Mouse (Mus musculus) splenic B cell, adult 2 months (primary cell): ENCODE results near the gene Ticrr.

Experiments
- DNase-seq: peaks from one replicate; pipeline ENCODE4 v3.0.0-alpha.2; 2011; ENCODE audit warnings: low read depth, low spot score
- H3K27me3 ChIP-seq: 2 replicates; pipeline ENCODE4 v1.6.1; 2012; ENCODE audit warnings: mild to moderate bottlenecking, low read length, moderate library complexity, mixed read lengths; ENCODE audit not compliant: control insufficient read depth, poor library complexity, insufficient read depth, severe bottlenecking
- H3K36me3 ChIP-seq: 2 replicates; pipeline ENCODE4 v1.6.1; 2012; ENCODE audit warnings: mild to moderate bottlenecking, low read length, moderate library complexity, mixed read lengths; ENCODE audit not compliant: control insufficient read depth, poor library complexity, insufficient read depth, severe bottlenecking

The Ticrr gene

DNA sequence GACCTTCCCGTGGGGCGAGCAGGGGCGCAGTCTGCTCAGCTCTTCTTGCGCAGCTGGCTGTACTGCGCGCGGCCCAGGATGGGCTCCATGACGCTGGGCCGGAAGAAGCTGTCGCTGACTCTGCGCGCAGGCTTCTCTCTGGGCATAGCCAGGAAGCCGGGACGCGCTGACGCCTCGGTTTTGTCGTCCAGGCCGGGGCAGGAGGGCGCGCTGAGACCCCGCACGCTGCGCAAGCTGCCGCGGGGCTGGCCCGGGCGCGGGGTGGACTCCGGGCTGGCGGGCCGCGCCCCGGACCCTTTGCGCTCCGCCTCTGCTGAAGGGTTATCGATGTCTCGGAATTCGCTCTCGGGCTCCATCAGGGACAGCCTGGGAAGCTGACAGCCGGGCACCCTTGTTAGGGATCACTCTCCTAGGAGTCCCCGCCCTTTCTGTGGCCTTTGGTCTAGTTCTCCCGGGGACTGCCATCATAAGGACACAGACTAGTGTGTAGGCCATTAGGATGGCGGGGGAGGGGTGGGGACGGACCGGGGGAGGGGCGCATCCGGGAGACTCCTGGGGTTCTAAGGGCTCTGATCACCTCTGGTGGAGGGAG, 61.5 kb downstream of the Ticrr start:
- Histone ChIP-seq H3K27me3 (no peaks in the 10 kb centered on the region), H3K36me3 (no peaks in the 10 kb centered on the region)
- no peak for DNase-seq

DNA sequence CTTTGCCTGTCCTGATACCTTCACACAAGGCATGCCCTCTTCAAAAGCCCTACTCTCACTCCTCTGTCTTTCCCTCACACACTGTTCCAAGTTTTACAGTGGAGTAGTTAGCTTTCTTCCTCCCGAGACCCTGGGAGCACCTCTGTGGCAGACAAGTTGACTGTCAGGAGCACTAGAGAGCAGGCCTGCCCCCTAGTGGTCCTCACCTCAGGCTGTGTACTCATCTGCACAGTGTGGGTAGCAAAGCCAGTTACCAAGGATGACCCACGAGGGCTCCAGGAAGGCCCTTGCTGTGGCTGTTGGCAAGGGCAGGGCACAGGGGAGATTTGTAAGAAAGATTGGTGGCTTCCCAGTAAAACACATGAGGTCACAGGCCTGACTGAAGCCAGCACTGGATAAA, 67.1 kb downstream of the Ticrr start:
- Histone ChIP-seq H3K36me3 (no peaks in the 10 kb centered on the region), H3K27me3 (no peaks in the 10 kb centered on the region)
- DNase-seq, result peak; percentile 46

DNA sequence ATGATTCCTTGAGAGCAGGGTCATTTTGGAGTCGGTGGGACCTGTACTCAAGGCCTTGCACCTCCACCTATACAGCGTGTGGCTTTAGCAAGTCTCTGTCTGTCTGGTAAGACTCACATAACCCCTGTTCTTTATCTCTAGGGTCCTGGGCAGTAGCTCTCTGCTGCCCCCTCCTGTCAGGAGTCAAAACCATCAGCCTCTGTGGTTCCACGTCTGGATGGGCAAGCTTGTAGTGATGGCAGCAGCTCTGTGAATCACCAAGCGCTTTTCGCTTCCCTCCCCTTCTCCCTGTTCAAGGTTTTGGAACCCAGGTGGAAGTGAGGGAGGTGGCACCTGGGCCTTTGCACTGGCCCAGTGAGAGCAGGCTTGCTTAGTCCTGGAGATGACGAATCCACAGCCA, 68.2 kb downstream of the Ticrr start:
- H3K27me3 ChIP-seq, result no peaks in the 10 kb centered on the region
- DNase-seq, result peak; percentile 53
- H3K36me3 ChIP-seq, result no peaks in the 10 kb centered on the region

DNA sequence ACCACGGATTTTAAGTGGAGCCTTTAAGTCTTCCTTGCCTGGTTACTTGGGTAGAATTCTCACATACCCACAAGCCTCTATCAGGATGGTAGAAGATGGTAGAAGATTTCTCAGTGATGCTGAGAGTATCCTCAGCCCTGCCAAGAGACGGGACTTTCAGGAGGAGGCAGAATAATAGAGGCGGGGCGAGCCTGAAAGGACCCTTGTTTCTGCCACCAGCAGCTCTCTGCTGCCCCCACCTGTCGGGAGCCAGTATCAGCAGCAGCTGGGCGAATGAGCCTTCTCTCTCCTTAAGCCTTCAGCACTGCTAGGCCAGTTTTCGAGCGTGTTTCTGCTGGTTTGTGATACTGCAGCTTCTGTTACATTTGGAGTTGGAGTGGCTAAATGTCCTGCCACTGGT, 69.2 kb downstream of the Ticrr start:
- peak; percentile 57 for DNase-seq
- no peaks in the 10 kb centered on the region for H3K27me3 ChIP-seq
- H3K36me3 ChIP-seq, result no peaks in the 10 kb centered on the region

DNA sequence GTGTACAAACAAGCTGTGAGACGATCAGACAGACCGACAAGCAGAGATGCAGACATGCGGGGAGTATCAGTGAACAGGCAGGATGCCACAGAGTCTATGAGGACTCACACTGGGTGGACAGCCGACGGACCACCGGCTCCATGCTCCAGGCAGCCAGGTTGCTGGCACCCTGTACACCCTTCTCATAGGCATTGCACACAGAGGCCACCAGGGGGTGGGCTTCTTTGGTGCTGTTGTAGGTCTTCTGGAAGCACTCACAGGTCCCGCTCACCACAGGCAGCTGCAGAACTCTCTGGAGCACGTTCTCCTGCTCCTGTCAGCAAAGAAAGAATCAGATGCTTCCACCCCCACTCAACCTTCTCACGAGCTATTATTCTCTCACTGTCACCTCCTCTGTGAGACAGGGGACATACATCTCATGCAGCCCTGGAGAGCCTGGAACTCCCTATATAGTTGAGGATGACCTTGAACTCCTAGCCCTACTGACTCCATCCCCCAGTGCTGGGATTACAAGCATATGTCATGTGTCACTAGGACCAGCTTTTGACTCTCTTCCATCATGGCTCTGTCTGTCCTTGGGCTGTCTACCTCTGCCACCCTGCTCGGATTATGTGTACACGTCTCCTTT, 69.9 kb downstream of the Ticrr start:
- peak; percentile 13 for DNase-seq
- H3K36me3 ChIP-seq, result no peaks in the 10 kb centered on the region
- no peaks in the 10 kb centered on the region for H3K27me3 ChIP-seq

DNA sequence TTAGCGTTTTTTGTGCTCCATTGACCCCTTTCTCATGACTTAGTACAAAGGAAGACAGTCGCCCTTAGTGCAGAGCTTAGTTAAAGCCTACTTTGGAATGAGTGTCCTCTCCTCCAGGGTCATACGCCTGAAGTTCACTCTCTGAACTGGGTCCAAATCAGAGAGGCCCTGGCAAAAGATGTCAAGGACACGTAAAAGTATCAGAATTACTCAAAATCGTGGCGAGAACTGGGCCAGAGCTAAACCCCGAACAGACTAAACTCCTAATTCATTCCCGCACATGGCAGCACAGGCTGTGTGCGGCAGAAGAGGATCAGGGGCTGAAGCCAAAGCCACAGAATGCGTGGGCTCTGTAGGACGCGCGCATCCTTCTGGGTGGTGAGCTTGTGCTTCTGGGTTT, 71.4 kb downstream of the Ticrr start:
- H3K27me3 ChIP-seq, result no peaks in the 10 kb centered on the region
- DNase-seq, result no peak

DNA sequence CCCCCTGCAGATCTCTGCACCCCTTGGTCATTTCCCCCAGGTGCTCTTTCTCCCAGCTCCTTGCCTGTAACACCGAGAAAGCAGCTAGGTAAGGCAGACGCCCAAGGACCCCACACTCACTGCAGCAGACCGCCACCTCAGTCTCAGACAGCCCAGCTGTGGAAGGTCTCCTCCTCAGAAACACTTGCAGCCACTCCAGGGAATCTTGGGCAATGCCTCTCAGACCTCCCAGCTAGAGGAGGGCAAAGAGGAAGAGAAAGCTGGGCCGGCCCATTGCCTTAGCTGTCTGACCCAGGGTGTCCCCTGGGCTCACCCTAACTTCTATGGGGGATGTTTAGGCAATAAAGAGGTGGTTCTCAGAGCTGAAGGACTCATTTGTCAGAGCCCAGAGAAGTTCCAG, 72.6 kb downstream of the Ticrr start, which contains the start of gene Plin1:
Plin1 (minus strand) TSS at position 282 of the 400 bp plus-strand sequence.
- no peak for DNase-seq
- no peaks in the 10 kb centered on the region for H3K36me3 ChIP-seq
- H3K27me3 ChIP-seq, result no peaks in the 10 kb centered on the region

More for the DNA sequence above, 71.4 kb downstream of the Ticrr start:
- no peaks in the 10 kb centered on the region for H3K36me3 ChIP-seq

DNA sequence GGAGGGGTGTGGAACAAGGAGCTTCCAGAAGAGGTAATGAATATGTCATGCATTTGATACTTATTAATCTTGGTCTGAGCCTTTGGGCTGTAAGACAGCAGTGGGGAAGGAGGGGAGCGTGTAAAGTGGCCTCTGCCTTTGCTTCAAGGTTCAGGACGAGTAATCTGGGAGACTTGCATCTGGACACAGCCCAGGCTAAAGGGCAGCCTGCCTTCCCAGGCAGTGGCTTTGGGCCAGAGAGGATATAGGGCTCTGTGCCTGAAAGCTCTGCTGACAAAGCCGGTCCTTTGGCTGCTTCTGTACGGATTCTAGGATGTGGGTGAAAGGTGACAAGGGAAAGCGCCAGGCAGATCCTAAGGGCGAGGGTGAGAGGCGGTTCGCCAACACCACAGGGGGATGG, 74.6 kb downstream of the Ticrr start:
- Histone ChIP-seq H3K27me3 (no peaks in the 10 kb centered on the region), H3K36me3 (no peaks in the 10 kb centered on the region)
- no peak for DNase-seq

DNA sequence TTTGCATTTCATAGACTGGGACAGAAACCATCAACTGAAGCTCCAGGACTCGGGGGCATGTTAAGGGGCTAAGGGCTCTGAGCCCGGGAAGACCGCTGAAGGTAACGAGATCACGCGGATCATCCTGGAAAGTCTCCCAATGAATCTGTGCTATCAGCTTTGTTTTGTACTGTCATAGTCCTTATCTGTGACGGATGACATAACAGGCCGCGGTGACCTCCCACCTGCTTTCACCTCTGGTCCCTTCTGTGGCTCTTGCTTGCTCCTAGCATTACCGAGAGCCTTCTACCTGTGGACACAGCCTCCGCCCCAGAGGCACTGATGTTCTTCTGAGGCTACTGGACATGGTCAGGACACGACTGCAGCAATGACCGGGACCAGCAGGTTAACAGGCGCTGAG, 76.5 kb downstream of the Ticrr start:
- Histone ChIP-seq H3K36me3 (no peaks in the 10 kb centered on the region), H3K27me3 (no peaks in the 10 kb centered on the region)
- DNase-seq, result no peak

DNA sequence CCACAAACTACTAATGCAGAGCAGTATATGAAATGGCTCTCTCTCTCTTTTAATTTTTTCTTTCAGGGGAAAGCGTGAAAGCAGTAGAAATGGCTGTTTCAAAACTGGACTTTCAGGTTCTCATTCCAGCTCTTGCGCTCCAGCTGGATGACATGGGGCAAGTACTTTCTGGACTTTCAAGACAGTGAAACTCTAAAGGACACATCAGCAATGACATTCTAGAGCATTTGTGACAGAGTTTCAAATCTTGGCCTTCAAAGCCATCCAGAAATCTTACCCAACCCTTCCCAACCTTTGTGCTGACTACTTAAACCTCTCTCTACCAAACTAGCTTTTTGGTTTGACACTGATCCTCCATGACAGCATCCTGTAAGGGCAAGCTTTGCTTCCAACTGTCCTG, 78.9 kb downstream of the Ticrr start:
- H3K36me3 ChIP-seq, result no peaks in the 10 kb centered on the region

DNA sequence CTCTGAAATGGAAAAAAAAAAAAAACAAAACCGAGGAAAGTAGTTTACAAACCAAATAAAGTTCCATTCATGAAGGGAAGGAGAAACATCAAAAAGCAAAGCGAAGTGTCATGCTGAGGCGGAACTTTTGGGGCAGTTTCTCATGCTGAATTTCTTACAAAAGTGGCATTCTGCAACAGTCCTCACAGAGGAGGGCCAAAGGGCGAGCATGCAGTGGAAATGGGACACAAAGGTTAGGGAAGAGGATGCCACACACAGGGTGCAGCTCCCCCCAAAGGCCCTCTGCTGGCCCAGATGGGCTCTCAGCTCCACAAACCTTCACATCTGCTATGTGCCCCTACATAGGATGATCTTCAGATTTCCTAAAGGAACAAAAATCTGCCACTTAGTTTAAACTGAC, 80.3 kb downstream of the Ticrr start:
- DNase-seq, result no peak
- Histone ChIP-seq H3K36me3 (no peaks in the 10 kb centered on the region), H3K27me3 (no peaks in the 10 kb centered on the region)

More for the DNA sequence above, 78.9 kb downstream of the Ticrr start:
- H3K27me3 ChIP-seq, result no peaks in the 10 kb centered on the region
- DNase-seq, result no peak

DNA sequence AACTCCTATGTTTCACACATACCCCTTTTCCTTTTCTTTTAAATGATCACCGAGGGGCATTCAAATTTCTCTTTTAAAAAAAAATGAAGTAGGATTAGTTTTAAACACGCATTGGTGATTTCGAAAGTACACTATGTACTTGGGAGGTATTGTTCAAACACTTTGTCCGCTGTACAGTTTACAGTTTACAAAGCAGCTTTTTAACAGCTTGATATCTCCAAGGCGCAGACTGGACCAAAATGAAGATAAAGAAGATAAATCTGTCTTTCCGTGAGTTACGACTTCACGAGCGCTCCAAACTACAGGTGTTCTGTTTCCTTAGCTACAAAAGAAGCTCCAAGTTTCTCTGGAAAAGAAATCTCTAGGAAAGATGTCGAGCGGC, 82.3 kb downstream of the Ticrr start:
- no peaks in the 10 kb centered on the region for H3K27me3 ChIP-seq
- DNase-seq, result no peak
- no peaks in the 10 kb centered on the region for H3K36me3 ChIP-seq

DNA sequence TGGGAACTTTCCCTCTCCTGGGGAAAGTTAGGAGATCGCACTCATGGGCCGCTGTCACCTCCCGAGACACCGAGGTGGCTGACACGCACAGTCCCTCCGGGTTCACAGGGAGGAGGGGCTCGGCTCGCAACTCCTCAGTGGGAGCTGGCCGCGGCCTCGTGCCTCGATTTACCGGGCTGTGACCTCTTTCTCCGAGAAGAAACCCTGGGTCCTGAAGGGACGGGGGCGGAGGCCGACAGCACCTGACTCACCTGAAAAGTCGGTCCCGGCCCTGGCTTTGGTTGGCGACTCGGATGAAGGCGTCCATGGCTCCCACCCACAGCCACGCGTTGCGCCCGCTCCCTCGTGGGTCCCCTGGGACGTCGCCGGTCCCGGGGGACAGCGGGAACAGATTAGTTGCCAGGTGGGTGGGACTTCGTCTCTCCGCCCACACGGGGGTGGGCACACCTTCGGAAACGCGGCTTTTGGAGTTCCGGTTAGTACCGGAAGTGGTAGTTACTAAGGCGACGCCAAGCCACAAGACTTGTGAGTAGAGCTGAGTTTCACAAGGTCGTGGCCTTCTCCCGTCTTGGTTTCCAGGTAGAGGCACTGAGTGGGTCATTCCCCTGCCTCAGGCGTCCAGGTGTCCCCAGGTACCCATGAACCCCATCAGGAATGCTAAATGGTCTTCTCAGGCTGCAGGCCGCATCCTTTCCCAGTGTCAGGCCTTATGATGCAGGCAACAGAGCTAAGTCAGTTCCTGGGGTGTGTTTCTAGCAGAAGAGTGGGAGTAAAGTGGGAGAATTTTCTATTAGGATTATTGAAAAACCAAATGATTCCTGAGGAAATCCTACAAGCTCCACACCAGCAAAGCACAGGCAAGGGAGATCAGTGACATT, 82.9 kb downstream of the Ticrr start, which contains the start of the genes Pex11a and Wdr93:
Pex11a (minus strand) TSS at position 473 of the 878 bp plus-strand sequence.
Wdr93 (plus strand) TSS at position 505 of the 878 bp plus-strand sequence.
- peak; percentile 88 for DNase-seq
- H3K27me3 ChIP-seq, result no peaks in the 10 kb centered on the region
- no peaks in the 10 kb centered on the region for H3K36me3 ChIP-seq

DNA sequence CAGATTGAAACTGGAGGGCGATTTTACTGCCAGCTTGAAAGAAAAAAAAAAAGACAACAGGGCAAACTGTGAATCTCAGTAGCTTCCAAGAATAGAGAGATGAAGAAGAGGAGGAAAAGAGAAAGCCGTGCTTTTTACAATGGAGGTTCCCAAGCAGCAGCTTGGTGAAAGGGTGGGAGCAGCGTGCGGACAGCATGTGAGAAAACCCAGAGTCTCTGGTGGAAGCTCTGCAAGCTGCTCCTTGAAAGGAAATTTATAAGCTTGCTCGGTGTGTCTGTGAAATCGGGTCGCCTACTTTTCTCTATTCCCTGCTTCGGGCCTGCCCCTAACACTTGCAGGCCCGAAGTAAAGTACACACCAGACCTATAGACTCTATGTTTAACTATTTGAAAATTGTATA, 84.1 kb downstream of the Ticrr start:
- DNase-seq, result no peak
- Histone ChIP-seq H3K27me3 (no peaks in the 10 kb centered on the region), H3K36me3 (no peaks in the 10 kb centered on the region)

DNA sequence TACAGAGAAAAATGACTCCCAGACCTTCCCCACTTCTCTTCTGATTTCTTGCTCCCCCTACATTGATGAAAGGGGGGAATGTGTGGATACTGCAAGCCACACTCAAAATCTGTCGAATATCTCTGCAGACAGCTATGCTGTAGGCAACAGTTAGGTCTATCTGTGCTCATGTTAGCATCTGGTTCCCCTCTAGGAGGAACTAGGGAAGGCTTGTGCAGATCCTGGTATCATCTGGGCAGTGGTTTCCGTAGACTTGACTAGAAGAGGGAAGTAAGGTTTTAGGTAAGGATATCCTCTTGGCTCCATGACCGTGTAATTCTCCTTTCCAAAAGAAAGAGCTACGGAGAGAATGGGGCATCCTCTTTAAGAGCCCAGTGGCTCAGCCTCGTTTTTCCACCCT, 84.6 kb downstream of the Ticrr start:
- Histone ChIP-seq H3K36me3 (no peaks in the 10 kb centered on the region), H3K27me3 (no peaks in the 10 kb centered on the region)
- DNase-seq, result no peak
